Mouse (Mus musculus): ENCODE results near the gene Dnah14.

Gene Dnah14

GRCm38 (mm10) chr1:181576322-181576721, at the start of gene Dnah14:
Gene Dnah14, plus strand, starts transcription at chr1:181576559.
- no peak for DNase-seq (ENCODE audit: low read depth, low spot score)

DNA sequence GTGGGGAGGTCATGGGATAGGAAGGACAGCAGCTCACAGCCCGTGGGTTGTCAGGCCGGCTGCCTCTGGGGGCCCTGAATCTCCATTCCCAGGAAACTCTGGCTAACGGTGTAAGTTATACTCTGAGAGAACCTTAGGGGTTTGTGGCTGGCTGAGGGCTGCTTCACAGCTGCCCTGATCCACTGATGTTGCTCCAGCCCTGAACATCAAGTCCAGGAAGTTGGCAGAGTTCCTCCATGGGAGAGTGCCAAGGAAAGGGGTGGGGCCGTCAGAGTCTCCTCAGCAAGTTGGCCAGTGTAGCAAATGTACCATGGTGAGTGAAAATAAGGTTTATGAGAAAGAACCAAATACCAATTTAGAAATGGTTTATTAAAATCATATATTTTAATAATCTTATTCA, 47.0 kb upstream of the Dnah14 start:
- DNase-seq (ENCODE audit: low read depth, low spot score) = no peak

DNA sequence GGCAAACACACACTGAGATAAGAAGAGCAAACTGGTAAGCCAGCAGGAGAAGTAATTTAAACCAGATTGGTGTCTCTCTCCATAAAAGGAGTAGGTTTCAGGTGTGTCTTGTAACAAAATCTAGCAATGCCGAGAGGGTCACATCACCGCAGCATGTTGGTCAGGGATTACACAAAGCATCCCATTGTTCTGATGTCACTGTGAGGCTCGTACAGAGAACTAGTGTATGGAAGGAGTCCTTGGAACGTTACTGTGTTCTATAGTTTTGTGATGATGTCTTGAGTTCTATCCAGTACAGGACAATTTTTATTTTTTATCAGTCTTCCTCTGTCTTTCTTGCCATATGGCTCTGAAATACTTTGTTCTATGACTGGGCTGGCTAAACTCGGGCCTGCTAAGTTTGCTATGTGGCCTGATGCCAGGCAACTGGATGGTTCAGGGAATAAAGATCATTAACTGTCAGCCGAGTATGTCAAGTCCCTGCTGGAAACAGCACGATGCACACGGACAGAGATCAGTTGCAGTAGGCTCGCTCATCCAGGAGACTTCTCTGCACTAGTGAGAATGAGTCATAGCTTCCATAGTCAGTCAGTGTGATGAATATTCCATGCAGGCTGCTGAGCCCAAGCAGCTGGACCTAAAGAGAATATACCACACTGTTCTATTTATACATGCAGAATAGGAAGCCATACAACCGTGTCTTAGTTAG, 41.0 kb upstream of the Dnah14 start:
- no peak for DNase-seq (ENCODE audit: low read depth, low spot score)

GRCm38 (mm10) chr1:181537627-181538525, 38.5 kb upstream of the Dnah14 start:
- DNase-seq (ENCODE audit: low read depth, low spot score) = no peak

GRCm38 (mm10) chr1:181539846-181540769, 36.3 kb upstream of the Dnah14 start:
- DNase-seq (ENCODE audit: low read depth, low spot score) = no peak

- DNase-seq (ENCODE audit: low read depth, low spot score) = no peak
These were observed 32.5 kb upstream of the Dnah14 start for GRCm38 (mm10) chr1:181543711-181544383.

DNA sequence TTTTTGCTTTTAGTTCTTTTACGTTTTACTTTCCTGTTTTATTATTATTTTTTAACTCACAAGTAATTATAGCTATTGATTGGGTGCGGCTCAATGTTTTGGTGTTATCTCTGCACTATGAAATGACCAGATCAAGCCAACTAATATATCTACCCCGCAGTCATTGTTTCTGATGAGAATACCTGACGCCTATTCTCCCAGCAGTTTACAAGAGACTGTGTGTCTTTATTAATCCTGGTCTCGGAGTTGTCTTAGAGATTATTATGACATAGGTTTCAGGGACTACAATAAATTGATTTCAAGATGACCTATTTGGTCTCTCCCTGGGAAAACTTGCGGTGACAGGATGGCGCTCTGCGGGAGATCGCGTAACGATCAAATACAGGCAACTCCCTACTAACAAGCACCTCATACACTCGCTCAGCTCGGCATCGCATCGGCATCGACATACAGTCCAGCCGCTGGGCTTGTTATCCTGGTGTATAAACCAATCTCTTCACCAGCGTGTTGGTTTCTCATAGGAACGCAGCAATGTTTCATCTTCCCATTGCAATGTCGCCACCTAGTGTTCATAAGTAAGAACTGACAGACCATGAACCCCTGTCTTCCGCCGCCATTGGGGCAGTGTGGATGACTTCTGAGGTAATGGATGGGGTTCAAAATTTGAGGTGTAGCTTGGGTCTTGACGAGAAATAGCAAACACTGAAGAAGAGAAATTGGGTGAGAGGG, 31.2 kb upstream of the Dnah14 start:
- peak; percentile 66 for DNase-seq (ENCODE audit: low read depth, low spot score)

GRCm38 (mm10) chr1:181549987-181550386, 26.4 kb upstream of the Dnah14 start:
- no peak for DNase-seq (ENCODE audit: low read depth, low spot score)

- no peak for DNase-seq (ENCODE audit: low read depth, low spot score)
These were observed 25.5 kb upstream of the Dnah14 start for GRCm38 (mm10) chr1:181550826-181551225.

GRCm38 (mm10) chr1:181552533-181553410, 23.6 kb upstream of the Dnah14 start:
- DNase-seq (ENCODE audit: low read depth, low spot score) = peak; percentile 28

- DNase-seq (ENCODE audit: low read depth, low spot score) = no peak
These were observed 20.9 kb upstream of the Dnah14 start for GRCm38 (mm10) chr1:181555475-181555874.

GRCm38 (mm10) chr1:181559655-181560054, 16.7 kb upstream of the Dnah14 start:
- no peak for DNase-seq (ENCODE audit: low read depth, low spot score)

GRCm38 (mm10) chr1:181560325-181560724, 16.0 kb upstream of the Dnah14 start:
- DNase-seq (ENCODE audit: low read depth, low spot score) = no peak

DNA sequence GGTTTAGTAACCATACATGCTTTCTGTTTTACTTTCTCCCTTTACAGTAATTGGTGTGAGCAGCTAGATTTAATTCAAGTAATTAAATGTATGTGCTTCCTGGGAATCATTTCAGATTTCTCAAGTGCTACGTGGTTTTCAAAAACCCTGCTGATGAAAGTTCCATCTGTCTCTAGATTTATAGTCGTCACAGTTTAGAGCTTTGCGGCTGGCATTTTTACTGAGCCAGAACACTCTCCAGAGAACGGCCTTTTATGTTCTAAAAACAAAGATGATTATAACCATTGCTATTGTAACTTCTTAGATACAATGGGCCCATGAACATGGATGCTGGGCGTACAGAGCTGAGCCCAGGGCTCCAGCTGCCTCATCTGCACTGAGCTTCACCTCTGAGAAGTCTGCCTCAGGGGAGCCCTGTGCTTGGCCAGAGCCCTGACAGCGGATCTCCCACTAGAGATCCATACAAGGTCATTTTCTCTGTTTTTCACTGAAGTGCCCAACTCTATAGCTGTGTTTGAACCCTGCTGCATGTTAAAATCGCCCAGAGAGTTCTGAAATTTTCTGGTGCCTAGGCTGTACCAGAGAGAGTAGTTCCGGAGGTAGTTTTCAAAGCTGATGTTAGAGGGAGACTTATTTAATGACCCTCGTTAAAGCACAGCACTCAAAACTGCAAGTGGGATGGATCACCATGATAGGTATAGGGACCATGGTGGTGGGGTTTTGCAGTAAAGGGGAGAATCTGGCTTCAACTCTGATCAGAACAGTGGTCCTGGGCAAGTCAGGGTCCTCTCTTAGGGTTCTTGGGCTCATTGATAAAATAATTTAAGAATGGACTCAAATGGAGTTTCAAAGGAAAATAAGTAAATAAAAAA, 15.2 kb upstream of the Dnah14 start:
- DNase-seq (ENCODE audit: low read depth, low spot score) = peak; percentile 18

GRCm38 (mm10) chr1:181561768-181562444, 14.5 kb upstream of the Dnah14 start:
- DNase-seq (ENCODE audit: low read depth, low spot score) = no peak

DNA sequence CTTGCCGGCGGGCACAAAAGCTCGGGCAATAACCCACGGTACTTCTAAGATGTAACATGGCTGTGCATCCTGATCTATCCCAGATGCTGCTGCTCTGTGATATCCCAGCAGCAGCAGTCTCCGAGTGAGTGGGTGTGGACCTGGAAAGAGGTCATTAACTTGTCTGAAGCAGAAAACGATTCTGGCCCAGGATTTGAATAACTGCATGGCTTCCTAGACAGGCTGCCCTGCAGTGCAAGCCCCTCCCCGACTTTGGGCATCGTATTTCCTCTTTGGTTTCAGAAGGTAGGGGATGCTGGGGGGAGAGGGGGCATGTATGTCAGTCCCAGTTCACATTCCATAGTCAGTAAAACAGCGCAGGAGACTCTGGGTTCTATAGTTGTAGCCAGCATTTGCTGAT, 6.9 kb upstream of the Dnah14 start:
- DNase-seq (ENCODE audit: low read depth, low spot score) = no peak

GRCm38 (mm10) chr1:181583152-181583551, 6.8 kb downstream of the Dnah14 start:
- DNase-seq (ENCODE audit: low read depth, low spot score) = no peak

DNA sequence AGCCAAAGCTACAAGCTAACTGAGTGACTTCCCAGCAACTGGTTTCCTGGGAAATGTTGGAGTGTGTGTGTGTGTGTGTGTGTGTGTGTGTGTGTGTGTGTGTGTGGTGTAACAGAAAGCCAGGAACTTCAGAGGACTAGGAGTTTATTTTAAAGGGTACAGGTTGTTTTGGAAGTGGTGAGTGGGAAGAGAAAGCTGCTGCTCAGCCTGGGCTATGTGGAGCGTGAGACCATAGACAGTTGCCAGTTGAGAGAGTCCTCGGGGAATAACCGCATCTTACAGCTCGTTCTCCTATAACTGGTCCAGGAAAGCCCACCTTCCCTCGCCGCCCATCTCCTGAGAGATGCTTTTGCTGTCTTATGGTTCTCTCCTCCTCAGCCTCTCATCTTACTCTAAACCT, 12.8 kb downstream of the Dnah14 start:
- DNase-seq (ENCODE audit: low read depth, low spot score) = no peak

Measured in brain, embryonic 18.5 days (tissue).